Mouse (Mus musculus): ENCODE results near the gene 5730455P16Rik. TPM values are rescaled to one million over a fixed set of nuclear protein-coding genes. Genes with fewer than 3 reads are reported as not detected.

Gene 5730455P16Rik
- polyA plus RNA-seq (2017; shearing (Covaris generic)) = 10.0 TPM

DNA sequence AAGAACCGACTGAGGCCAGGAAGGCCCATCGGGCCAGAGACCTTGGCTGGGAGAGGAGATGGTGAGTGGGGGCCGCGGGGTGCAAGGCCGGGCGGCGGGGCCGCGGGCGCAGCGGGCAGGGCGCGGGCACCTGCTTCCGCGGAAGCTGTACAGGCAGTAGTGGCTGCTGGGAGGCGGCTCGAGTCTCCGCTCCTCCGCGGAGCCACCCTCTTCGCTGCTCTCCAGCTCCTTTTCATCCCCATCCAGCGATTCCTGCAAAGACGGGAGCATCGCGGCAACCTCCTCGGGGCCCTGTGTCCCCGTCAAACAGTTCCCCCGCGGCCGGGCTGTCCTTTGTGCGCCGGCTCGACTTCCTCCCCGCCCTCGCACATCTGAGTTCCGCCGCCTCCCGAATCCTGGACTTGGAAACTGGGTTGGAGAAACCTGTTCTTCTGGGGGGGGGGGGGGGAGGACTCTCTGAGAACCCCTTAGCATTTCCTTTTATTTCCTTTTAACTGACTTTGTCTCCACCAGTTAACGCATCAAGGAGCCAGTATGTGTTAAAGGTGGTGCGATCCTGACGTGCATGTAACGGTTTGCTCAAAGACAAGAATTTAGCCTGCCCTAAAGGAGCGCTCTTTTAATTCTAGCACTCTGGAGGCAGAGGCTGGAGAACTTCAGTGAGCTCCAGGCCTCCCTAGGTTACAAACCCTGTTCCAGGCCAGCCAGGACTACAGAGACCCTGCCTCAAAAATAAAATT, at the start of gene 5730455P16Rik:
Gene 5730455P16Rik (minus strand): TSS at position 323 of the 740 bp plus-strand sequence.

GRCm38 (mm10) chr11:80383019-80383625, 5.3 kb upstream of the 5730455P16Rik start, which contains the start of gene Zfp207:
Gene Zfp207, plus strand, starts transcription at chr11:80383279.

Other genes with a start within 250 kb of the 5730455P16Rik start
- 5.9 TPM for gene Tefm, start 235.9 kb downstream of the 5730455P16Rik start, polyA plus RNA-seq (2017; shearing (Covaris generic))
- not detected for gene Adap2, start 223.9 kb downstream of the 5730455P16Rik start, polyA plus RNA-seq (2017; shearing (Covaris generic))
- gene Rnf135, start 194.2 kb downstream of the 5730455P16Rik start, polyA plus RNA-seq (2017; shearing (Covaris generic)) = 2.1 TPM
- 54.1 TPM for gene Rhot1, start 169.0 kb downstream of the 5730455P16Rik start, polyA plus RNA-seq (2017; shearing (Covaris generic))
- gene Rhbdl3, start 77.1 kb downstream of the 5730455P16Rik start, polyA plus RNA-seq (2017; shearing (Covaris generic)) = 1.6 TPM
- 154 TPM for gene Zfp207, start 5.2 kb upstream of the 5730455P16Rik start, polyA plus RNA-seq (2017; shearing (Covaris generic))
- gene Psmd11, start 50.6 kb upstream of the 5730455P16Rik start, polyA plus RNA-seq (2017; shearing (Covaris generic)) = 147 TPM
- 0.40 TPM for gene Cdk5r1, start 99.0 kb upstream of the 5730455P16Rik start, polyA plus RNA-seq (2017; shearing (Covaris generic))